Mouse (Mus musculus) stomach, postnatal 0 days (tissue): ENCODE measurements at regions not wholly inside any gene's neighbourhood (a gene's known extent, or its start where the extent isn't known, plus 50 kb on each side); places are given as distances from the start of the nearest gene placed in this dataset.

Experiments used
- ATAC-seq: fragments of 200-750 bp; cut with Nextera tagmentation; 2 replicates; pipeline ENCODE4 v1.8.0; 2017; ENCODE audit not compliant: low FRiP score, low TSS enrichment
- DNase-seq: peaks from one replicate; pipeline ENCODE4 v3.0.0-alpha.2; 2016; ENCODE audit warnings: low spot score
- H3K27ac ChIP-seq: fragments of 300-500 bp; sonication (generic); replicated peaks from 2 replicates; pipeline ENCODE4 v1.5.1; 2014; ENCODE audit warnings: mild to moderate bottlenecking, control low read depth
- H3K27me3 ChIP-seq: fragments of 300-500 bp; sonication (generic); 2 replicates; pipeline ENCODE4 v1.6.1; 2014; ENCODE audit warnings: low read length; ENCODE audit not compliant: control insufficient read depth, insufficient read depth
- H3K36me3 ChIP-seq: fragments of 300-500 bp; sonication (generic); 2 replicates; pipeline ENCODE4 v1.6.1; 2014; ENCODE audit warnings: low read length, mixed read lengths; ENCODE audit not compliant: control insufficient read depth, insufficient read depth
- H3K4me1 ChIP-seq: fragments of 300-500 bp; sonication (generic); replicated peaks from 2 replicates; pipeline ENCODE4 v1.6.1; 2014; ENCODE audit warnings: antibody characterized with exemption; ENCODE audit not compliant: control insufficient read depth, insufficient read depth
- H3K4me2 ChIP-seq: fragments of 300-500 bp; sonication (generic); replicated peaks from 2 replicates; pipeline ENCODE4 v1.6.1; 2014; ENCODE audit warnings: low read depth, mild to moderate bottlenecking, control low read depth, moderate library complexity
- H3K4me3 ChIP-seq: fragments of 300-500 bp; sonication (generic); 2 replicates; pipeline ENCODE4 v1.5.1; 2014; ENCODE audit warnings: low read depth, low read length, control low read depth
- H3K9ac ChIP-seq: fragments of 300-500 bp; sonication (generic); 2 replicates; pipeline ENCODE4 v1.6.1; 2014; ENCODE audit warnings: mild to moderate bottlenecking, low read length, control low read depth, mixed read lengths
- H3K9me3 ChIP-seq: fragments of 300-500 bp; sonication (generic); 2 replicates; pipeline ENCODE4 v1.6.1; 2016; ENCODE audit warnings: low read length; ENCODE audit not compliant: control insufficient read depth
- CTCF ChIP-seq: IDR thresholded peaks from 2 replicates; pipeline ENCODE4 v1.5.1; 2016; ENCODE audit warnings: antibody characterized with exemption, low read depth, mild to moderate bottlenecking, moderate library complexity
- EP300 ChIP-seq: optimal IDR thresholded peaks from 2 replicates; pipeline ENCODE3; 2016; ENCODE audit warnings: antibody characterized with exemption
- WGBS: fragments of 180-500 bp; shearing (Covaris S2); extraction: QIAGEN DNeasy Blood & Tissue Kit; methylation state at CpG from one replicate; pipeline ENCODE4 v1.1.7; 2014; 5-methylcytosine and 5-hydroxymethylcytosine counted together

DNA sequence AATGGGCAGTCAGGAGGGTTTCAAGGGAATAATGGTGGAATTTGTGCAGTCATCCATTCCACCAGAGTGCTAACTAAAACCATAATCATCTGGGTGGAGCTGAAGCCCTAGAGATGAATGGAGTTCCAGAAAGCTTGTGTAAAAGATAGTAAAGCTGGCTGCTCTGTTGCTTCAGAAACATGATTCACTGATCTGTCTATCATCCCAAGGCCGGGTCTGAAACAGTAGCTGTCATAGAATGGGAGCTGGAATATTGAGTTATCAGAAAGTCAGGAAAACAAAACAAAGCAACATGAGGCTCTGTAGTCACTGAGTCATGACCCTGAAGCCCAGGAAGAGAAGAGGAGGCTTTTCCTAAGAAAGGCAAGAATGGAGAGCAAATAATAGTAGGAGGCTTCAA is 408.1 kb upstream of the Camk1g start:
- Histone ChIP-seq H3K4me3 (no peak overlapping the region), H3K9me3 (no peaks in the 10 kb centered on the region), H3K27me3 (no peaks in the 10 kb centered on the region), H3K36me3 (no peaks in the 10 kb centered on the region), H3K4me2 (no peak overlapping the region), H3K4me1 (no peaks in the 10 kb centered on the region), H3K9ac (no peak overlapping the region), H3K27ac (no peak overlapping the region)
- TF ChIP-seq EP300 = no peak
- no peak for TF ChIP-seq CTCF
- WGBS = 68% methylated on average over 1 of the region's 1 CpGs
- no peak for ATAC-seq
- no peak for DNase-seq

DNA sequence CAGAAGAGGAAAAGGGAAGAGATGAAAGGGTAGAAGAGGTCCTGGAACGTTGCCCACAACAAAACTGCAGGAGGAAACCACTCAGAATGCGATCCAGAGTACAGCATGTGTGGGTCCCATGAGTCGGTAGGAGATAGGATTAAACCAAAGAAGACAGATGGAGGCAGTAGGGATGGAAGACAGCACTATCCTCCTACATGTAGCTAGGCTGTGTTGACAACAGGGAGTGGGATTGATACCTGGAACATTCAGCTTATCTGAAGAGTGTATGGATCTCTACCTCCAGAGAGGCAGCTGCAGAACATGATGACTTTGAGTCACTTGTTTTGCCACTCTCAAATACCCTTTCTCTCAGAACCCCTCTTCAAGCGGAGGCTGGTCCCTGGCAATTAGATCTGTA is 399.4 kb upstream of the Camk1g start:
- TF ChIP-seq CTCF (no peak), EP300 (no peak)

GRCm38 (mm10) chr1:193764103-193764502 is 394.0 kb upstream of the Camk1g start:
- DNase-seq (no peak), ATAC-seq (no peak)
- Histone ChIP-seq H3K27ac (no peak overlapping the region), H3K9me3 (no peaks in the 10 kb centered on the region), H3K36me3 (no peaks in the 10 kb centered on the region), H3K4me1 (no peaks in the 10 kb centered on the region), H3K4me2 (no peak overlapping the region), H3K27me3 (no peaks in the 10 kb centered on the region), H3K4me3 (no peak overlapping the region), H3K9ac (no peak overlapping the region)
- TF ChIP-seq CTCF (no peak), EP300 (no peak)

More for the DNA sequence above, 399.4 kb upstream of the Camk1g start:
- Histone ChIP-seq H3K36me3 (no peaks in the 10 kb centered on the region), H3K27me3 (no peaks in the 10 kb centered on the region), H3K9me3 (no peaks in the 10 kb centered on the region), H3K4me1 (no peaks in the 10 kb centered on the region), H3K27ac (no peak overlapping the region), H3K4me2 (no peak overlapping the region), H3K9ac (no peak overlapping the region), H3K4me3 (no peak overlapping the region)
- ATAC-seq = no peak
- 67% methylated on average over 4 of the region's 4 CpGs for WGBS
- DNase-seq = no peak

GRCm38 (mm10) chr1:193751819-193752251 is 381.7 kb upstream of the Camk1g start:
- H3K27ac ChIP-seq = no peak overlapping the region
- ATAC-seq (no peak), DNase-seq (no peak)
- no peaks in the 10 kb centered on the region for H3K4me1 ChIP-seq
- 32% methylated on average over 4 of the region's 4 CpGs for WGBS
- H3K27me3 ChIP-seq = no peaks in the 10 kb centered on the region
- H3K36me3 ChIP-seq = no peaks in the 10 kb centered on the region
- TF ChIP-seq CTCF (no peak), EP300 (no peak)
- no peak overlapping the region for H3K9ac ChIP-seq
- H3K4me2 ChIP-seq = no peak overlapping the region
- H3K4me3 ChIP-seq = no peak overlapping the region
- H3K9me3 ChIP-seq = no peaks in the 10 kb centered on the region

GRCm38 (mm10) chr1:193750929-193751328 is 380.8 kb upstream of the Camk1g start:
- DNase-seq = no peak
- Histone ChIP-seq H3K4me2 (no peak overlapping the region), H3K27ac (no peak overlapping the region), H3K4me3 (no peak overlapping the region), H3K9ac (no peak overlapping the region), H3K4me1 (no peaks in the 10 kb centered on the region), H3K36me3 (no peaks in the 10 kb centered on the region), H3K9me3 (no peaks in the 10 kb centered on the region), H3K27me3 (no peaks in the 10 kb centered on the region)
- TF ChIP-seq EP300 (no peak), CTCF (no peak)
- WGBS = 54% methylated on average over 4 of the region's 4 CpGs
- no peak for ATAC-seq

GRCm38 (mm10) chr1:193747426-193747960 is 377.4 kb upstream of the Camk1g start:
- no peaks in the 10 kb centered on the region for H3K36me3 ChIP-seq
- DNase-seq = no peak
- H3K4me1 ChIP-seq = no peaks in the 10 kb centered on the region
- no peak for ATAC-seq
- H3K27me3 ChIP-seq = no peaks in the 10 kb centered on the region
- no peak overlapping the region for H3K27ac ChIP-seq
- H3K4me2 ChIP-seq = no peak overlapping the region
- no peak for TF ChIP-seq EP300
- TF ChIP-seq CTCF = no peak
- 72% methylated on average over 6 of the region's 6 CpGs for WGBS
- H3K9me3 ChIP-seq = no peaks in the 10 kb centered on the region
- H3K9ac ChIP-seq = no peak overlapping the region
- no peak overlapping the region for H3K4me3 ChIP-seq
